Mouse (Mus musculus) liver, adult 2 months (tissue): Measurements from ENCODE around the gene Cdc20b. TPM values are rescaled to one million over a fixed set of nuclear protein-coding genes. Genes with fewer than 3 reads are reported as not detected.

Experiments
- DNase-seq: peaks from one replicate; pipeline ENCODE4 v3.0.0-alpha.2; 2011; ENCODE audit warnings: low read depth, low spot score; ENCODE audit errors: extremely low read depth
- H3K27ac ChIP-seq: fragments of 200-500 bp; replicated peaks from 2 replicates; pipeline ENCODE4 v1.5.1; 2012; ENCODE audit warnings: low read depth, mild to moderate bottlenecking, control low read depth, inconsistent platforms, low read length; ENCODE audit not compliant: insufficient read depth
- H3K27me3 ChIP-seq: fragments of 200-500 bp; 2 replicates; pipeline ENCODE4 v1.6.1; 2012; ENCODE audit warnings: mild to moderate bottlenecking, moderate library complexity, low read length, inconsistent platforms; ENCODE audit not compliant: control insufficient read depth, insufficient read depth
- H3K36me3 ChIP-seq: fragments of 200-500 bp; 2 replicates; pipeline ENCODE4 v1.6.1; 2012; ENCODE audit warnings: low read length, inconsistent platforms; ENCODE audit not compliant: control insufficient read depth, insufficient read depth
- H3K4me1 ChIP-seq: fragments of 200-500 bp; 2 replicates; pipeline ENCODE4 v1.6.1; 2011; ENCODE audit warnings: low read length; ENCODE audit not compliant: control insufficient read depth, insufficient read depth
- H3K4me3 ChIP-seq: fragments of 200-500 bp; 2 replicates; pipeline ENCODE4 v1.5.1; 2011; ENCODE audit warnings: low read depth, mild to moderate bottlenecking, control low read depth, low read length, moderate library complexity; ENCODE audit not compliant: insufficient read depth
- H3K79me2 ChIP-seq: fragments of 200-500 bp; 2 replicates; pipeline ENCODE4 v1.6.1; 2012; ENCODE audit warnings: inconsistent platforms, mild to moderate bottlenecking, low read length, moderate library complexity; ENCODE audit not compliant: control insufficient read depth, insufficient read depth
- H3K9ac ChIP-seq: fragments of 200-500 bp; 2 replicates; pipeline ENCODE4 v1.6.1; 2012; ENCODE audit warnings: low read depth, mild to moderate bottlenecking, control low read depth, inconsistent platforms, low read length
- CTCF ChIP-seq: fragments of 200-500 bp; IDR thresholded peaks from 2 replicates; pipeline ENCODE4 v1.5.1; 2011; ENCODE audit warnings: low read depth, low read length, control low read depth
- POLR2A ChIP-seq: fragments of 200-500 bp; IDR thresholded peaks from 2 replicates; pipeline ENCODE4 v1.6.1; 2011; ENCODE audit warnings: low read length, control low read depth; ENCODE audit not compliant: insufficient read depth; ENCODE audit errors: extremely low read depth
- WGBS: fragments of 180-500 bp; shearing (Covaris S2); methylation state at CpG from one replicate; pipeline ENCODE4 v1.1.7; 2018; 5-methylcytosine and 5-hydroxymethylcytosine counted together
- polyA plus RNA-seq: library from polyadenylated mRNA; depleted of rRNA; stranded (reverse); fragments of >200 nt; gene quantifications from 2 replicates; pipeline ENCODE4 v1.2.3, GENCODE M21; 2012
- total RNA-seq: library from RNA; depleted of rRNA; stranded (reverse); fragments of >200 nt; gene quantifications from 2 replicates; pipeline ENCODE4 v1.2.3, GENCODE M21; 2014

Gene Cdc20b
- total and polyA plus RNA-seq, 2 experiments = not detected

DNA sequence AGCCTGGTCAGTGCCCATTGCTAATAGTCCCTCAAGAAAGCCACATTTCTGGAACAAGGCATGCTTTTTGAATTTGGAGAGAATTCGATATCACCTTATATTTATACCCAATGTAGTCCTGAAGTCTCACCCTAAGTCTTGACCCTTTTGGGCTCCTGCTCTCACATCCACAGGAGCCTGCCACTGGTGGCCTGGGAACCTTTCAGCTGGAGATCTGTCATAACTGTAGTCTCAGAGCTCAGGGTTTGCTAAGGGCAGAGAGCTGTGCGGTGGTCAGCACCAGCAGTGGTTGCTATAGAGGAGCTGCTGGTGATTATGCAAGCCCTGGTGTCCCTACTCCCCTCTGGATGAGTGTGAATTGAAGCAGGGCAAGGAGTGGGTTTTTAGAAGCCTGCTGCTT, 63.5 kb downstream of the Cdc20b start:
- peaks cover 5% of the 10 kb centered on the region; the same call in 1 of the 2 replicates for H3K4me1 ChIP-seq
- no peaks in the 10 kb centered on the region for H3K27me3 ChIP-seq
- 96% methylated on average over 2 of the region's 2 CpGs for WGBS
- TF ChIP-seq CTCF = no peak
- TF ChIP-seq POLR2A = no peak
- H3K9ac ChIP-seq = no peak overlapping the region
- no peak for DNase-seq
- H3K4me3 ChIP-seq = no peak overlapping the region
- no peak overlapping the region for H3K27ac ChIP-seq
- no peaks in the 10 kb centered on the region for H3K79me2 ChIP-seq
- H3K36me3 ChIP-seq = no peaks in the 10 kb centered on the region

- H3K4me3 ChIP-seq = no peak within 1 kb of the TSS
- no peaks in the 10 kb centered on the region for H3K79me2 ChIP-seq
- 85% methylated on average over 6 of the region's 6 CpGs for WGBS
- no peaks in the 10 kb centered on the region for H3K36me3 ChIP-seq
- TF ChIP-seq POLR2A (no peak), CTCF (no peak)
- H3K27ac ChIP-seq = no peak within 1 kb of the TSS
- DNase-seq = no peak
- no peak within 1 kb of the TSS for H3K9ac ChIP-seq
- H3K4me1 ChIP-seq = peaks cover 5% of the 10 kb centered on the region; the same call in 1 of the 2 replicates
- H3K27me3 ChIP-seq = no peaks in the 10 kb centered on the region
Observed at GRCm38 (mm10) chr13:113100879-113101278, 66.0 kb downstream of the Cdc20b start, which contains the start of gene Gzma. Gzma (minus strand) TSS chr13:113100981.

- Histone ChIP-seq H3K27ac (no peak overlapping the region), H3K36me3 (no peaks in the 10 kb centered on the region), H3K79me2 (no peaks in the 10 kb centered on the region), H3K4me3 (no peak overlapping the region), H3K9ac (no peak overlapping the region), H3K27me3 (no peaks in the 10 kb centered on the region), H3K4me1 (no peaks in the 10 kb centered on the region)
- 70% methylated on average over 10 of the region's 10 CpGs for WGBS
- DNase-seq = no peak
- TF ChIP-seq CTCF (no peak), POLR2A (no peak)
Observed at GRCm38 (mm10) chr13:113101804-113102203, 66.9 kb downstream of the Cdc20b start.

GRCm38 (mm10) chr13:113104759-113105158, 69.8 kb downstream of the Cdc20b start:
- no peak overlapping the region for H3K9ac ChIP-seq
- no peak overlapping the region for H3K4me3 ChIP-seq
- no peaks in the 10 kb centered on the region for H3K36me3 ChIP-seq
- no peak for DNase-seq
- TF ChIP-seq POLR2A (no peak), CTCF (no peak)
- no peaks in the 10 kb centered on the region for H3K79me2 ChIP-seq
- no peaks in the 10 kb centered on the region for H3K27me3 ChIP-seq
- H3K4me1 ChIP-seq = no peaks in the 10 kb centered on the region
- 90% methylated on average over 10 of the region's 10 CpGs for WGBS
- no peak overlapping the region for H3K27ac ChIP-seq

- Histone ChIP-seq H3K4me3 (no peak overlapping the region), H3K4me1 (no peaks in the 10 kb centered on the region), H3K27ac (no peak overlapping the region), H3K79me2 (no peaks in the 10 kb centered on the region), H3K36me3 (no peaks in the 10 kb centered on the region), H3K27me3 (no peaks in the 10 kb centered on the region), H3K9ac (no peak overlapping the region)
- DNase-seq = no peak
- TF ChIP-seq CTCF = no peak
- TF ChIP-seq POLR2A = no peak
- WGBS = 27% methylated on average over 4 of the region's 4 CpGs
Observed at GRCm38 (mm10) chr13:113118977-113119376, 84.1 kb downstream of the Cdc20b start.

GRCm38 (mm10) chr13:113120324-113121237, 85.7 kb downstream of the Cdc20b start:
- no peak for DNase-seq
- H3K27ac ChIP-seq = no peak overlapping the region
- 84% methylated on average over 17 of the region's 17 CpGs for WGBS
- no peak for TF ChIP-seq CTCF
- TF ChIP-seq POLR2A = no peak
- no peak overlapping the region for H3K4me3 ChIP-seq
- H3K9ac ChIP-seq = no peak overlapping the region
- no peaks in the 10 kb centered on the region for H3K27me3 ChIP-seq
- no peaks in the 10 kb centered on the region for H3K4me1 ChIP-seq
- no peaks in the 10 kb centered on the region for H3K79me2 ChIP-seq
- no peaks in the 10 kb centered on the region for H3K36me3 ChIP-seq
